Mouse (Mus musculus) leukemia stem cell, adult 10-12 weeks (primary cell): ENCODE measurements around the gene Dnase1l3. TPM values are rescaled to one million over a fixed set of nuclear protein-coding genes. Genes with fewer than 3 reads are reported as not detected.

Experiments
- polyA plus RNA-seq: library from polyadenylated mRNA; stranded (reverse); fragments of >175 nt; gene quantifications from 2 replicates; pipeline ENCODE4 v1.2.3, GENCODE M21; 2012; ENCODE audit warnings: low replicate concordance

Dnase1l3 gene
- polyA plus RNA-seq = 0.66 and 1.1 TPM in 2 replicates

DNA sequence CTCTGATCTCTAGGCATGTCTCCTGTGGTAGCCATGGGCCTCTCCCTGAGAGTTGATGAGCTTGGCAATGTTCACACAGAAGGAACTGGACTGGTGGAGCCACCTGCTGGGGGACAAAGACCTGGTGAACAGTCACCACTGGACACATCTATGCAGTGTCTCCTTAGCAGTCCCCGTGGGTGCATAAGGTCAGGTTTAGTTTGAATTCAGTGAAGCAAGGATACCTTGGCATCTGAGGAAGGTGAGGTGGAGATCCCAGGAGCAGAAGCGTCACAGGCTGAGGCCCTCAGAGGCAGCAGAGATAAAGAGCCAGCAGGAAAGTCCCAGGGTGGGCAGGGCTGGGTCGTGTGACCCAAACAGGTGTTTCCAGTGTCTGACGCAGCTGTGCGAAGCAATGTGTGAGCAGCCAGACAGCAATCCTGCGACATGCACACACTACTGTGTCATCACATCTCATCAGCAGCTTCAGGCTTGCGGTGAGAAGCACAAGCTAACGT, at the start of gene Dnase1l3:
Gene Dnase1l3 (minus strand): TSS at position 303 of the 497 bp plus-strand sequence.

DNA sequence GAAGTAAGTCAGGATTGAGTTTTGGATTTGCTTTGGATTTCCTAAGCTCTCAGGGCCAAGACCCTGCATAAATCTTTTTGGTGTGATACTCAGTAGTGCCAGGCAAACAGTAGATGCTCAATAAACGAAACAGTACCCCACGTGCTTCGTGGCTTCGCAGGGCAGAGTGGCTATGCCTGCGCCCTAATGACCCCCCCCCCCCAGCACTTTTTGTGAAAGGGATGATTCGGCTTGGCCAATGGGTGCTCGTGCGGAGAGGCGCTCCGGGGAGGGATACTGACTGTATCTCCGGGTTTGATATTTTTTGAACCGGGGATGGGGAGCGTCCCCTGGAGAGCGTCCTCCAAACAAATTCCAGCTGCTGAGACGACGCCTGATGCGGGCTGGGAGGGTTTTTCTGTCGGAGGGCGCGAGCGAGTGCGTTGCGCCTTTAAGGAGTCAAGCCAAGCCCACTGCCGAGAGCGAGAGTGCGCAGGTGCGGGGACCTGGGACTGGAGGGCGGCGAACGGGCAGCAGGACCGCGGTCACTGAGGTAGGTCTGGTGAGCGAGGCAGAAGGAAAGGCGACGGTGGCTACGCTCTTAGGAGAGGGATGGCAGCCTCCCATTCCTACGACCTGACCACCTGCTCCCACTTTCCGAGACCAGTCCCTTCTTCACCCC, 8.2 kb upstream of the Dnase1l3 start, which contains the start of gene Abhd6:
Gene Abhd6 (plus strand): TSS at position 471 of the 661 bp plus-strand sequence.

GRCm38 (mm10) chr14:7957049-7957448, 37.3 kb downstream of the Dnase1l3 start, which contains the start of gene Gm45521:
Gm45521 (plus strand) TSS chr14:7957288.

Other genes starting within 250 kb of the Dnase1l3 start
- not detected in 2 replicates for gene Gm26661, start 203.0 kb downstream of the Dnase1l3 start, polyA plus RNA-seq
- gene Flnb, start 176.6 kb downstream of the Dnase1l3 start, polyA plus RNA-seq = 0.62 and 1.7 TPM in 2 replicates
- not detected in 2 replicates for gene Gm45521, start 37.3 kb downstream of the Dnase1l3 start, polyA plus RNA-seq
- 0.26 and 0.28 TPM in 2 replicates for gene Abhd6, start 8.3 kb upstream of the Dnase1l3 start, polyA plus RNA-seq
- 0.48 and 3.1 TPM in 2 replicates for gene Rpp14, start 85.8 kb upstream of the Dnase1l3 start, polyA plus RNA-seq
- 9.4 and 11.5 TPM in 2 replicates for gene Pxk, start 103.6 kb upstream of the Dnase1l3 start, polyA plus RNA-seq
- 22.3 and 31.4 TPM in 2 replicates for gene Pdhb, start 178.5 kb upstream of the Dnase1l3 start, polyA plus RNA-seq
- gene Kctd6, start 219.6 kb upstream of the Dnase1l3 start, polyA plus RNA-seq = 1.1 and 1.2 TPM in 2 replicates